Mouse (Mus musculus) midbrain, embryonic 12.5 days (tissue): ENCODE measurements around the gene Sorcs2. TPM values are rescaled to one million over a fixed set of nuclear protein-coding genes. Genes with fewer than 3 reads are reported as not detected.
A peak's percentile ranks its signal among the peaks of the same experiment; 100 is the strongest.

Experiments
- ATAC-seq: fragments of 200-750 bp; cut with Nextera tagmentation; 2 replicates; pipeline ENCODE4 v1.8.0; 2017; ENCODE audit warnings: low read depth, moderate TSS enrichment, moderate library complexity; ENCODE audit not compliant: low FRiP score
- H3K27ac ChIP-seq: fragments of 300-500 bp; sonication (generic); replicated peaks from 2 replicates; pipeline ENCODE4 v1.5.1; 2016; ENCODE audit warnings: mild to moderate bottlenecking
- H3K27me3 ChIP-seq: fragments of 300-500 bp; sonication (generic); 2 replicates; pipeline ENCODE4 v1.6.1; 2016; ENCODE audit warnings: mild to moderate bottlenecking
- H3K36me3 ChIP-seq: fragments of 300-500 bp; sonication (generic); 2 replicates; pipeline ENCODE4 v1.6.1; 2016
- H3K4me1 ChIP-seq: fragments of 300-500 bp; sonication (generic); 2 replicates; pipeline ENCODE4 v1.6.1; 2016
- H3K4me2 ChIP-seq: fragments of 300-500 bp; sonication (generic); replicated peaks from 2 replicates; pipeline ENCODE4 v1.6.1; 2016; ENCODE audit warnings: mild to moderate bottlenecking, moderate library complexity
- H3K4me3 ChIP-seq: fragments of 300-500 bp; sonication (generic); 2 replicates; pipeline ENCODE4 v1.5.1; 2016; ENCODE audit warnings: mild to moderate bottlenecking
- H3K9ac ChIP-seq: fragments of 300-500 bp; sonication (generic); replicated peaks from 2 replicates; pipeline ENCODE4 v1.6.1; 2016; ENCODE audit warnings: mild to moderate bottlenecking, moderate library complexity
- H3K9me3 ChIP-seq: fragments of 300-500 bp; sonication (generic); 2 replicates; pipeline ENCODE4 v1.6.1; 2016; ENCODE audit warnings: mild to moderate bottlenecking
- WGBS: fragments of 180-500 bp; shearing (Covaris S2); methylation state at CpG from one replicate; pipeline ENCODE4 v1.1.7; 2016; 5-methylcytosine and 5-hydroxymethylcytosine counted together
- polyA plus RNA-seq: library from polyadenylated mRNA; unstranded; fragments of >200 nt; fragmentation: Nextera tagmentation; extraction: Ambion mirVana; gene quantifications from 2 replicates; pipeline ENCODE4 v1.2.1, GENCODE M21; 2016

The Sorcs2 gene
- polyA plus RNA-seq, 1 experiment from 2014 or later = 13.2 TPM

- no peaks in the 10 kb centered on the region for H3K9me3 ChIP-seq
- 0 out of 2 replicates have a peak overlapping the region, but pooled peaks have one; percentile 36 for H3K27ac ChIP-seq
- no peak overlapping the region for H3K4me3 ChIP-seq
- peaks cover 11% of the 10 kb centered on the region for H3K4me1 ChIP-seq
- no peaks in the 10 kb centered on the region for H3K36me3 ChIP-seq
- no peak overlapping the region for H3K9ac ChIP-seq
- ATAC-seq = no peak
- no peaks in the 10 kb centered on the region for H3K27me3 ChIP-seq
- WGBS = 59% methylated on average over 10 of the region's 10 CpGs
- H3K4me2 ChIP-seq = no peak overlapping the region
These were observed 112.5 kb downstream of the Sorcs2 start for GRCm38 (mm10) chr5:36285405-36285804.

GRCm38 (mm10) chr5:36279896-36280295 lies 118.0 kb downstream of the Sorcs2 start:
- Histone ChIP-seq H3K9ac (no peak overlapping the region), H3K4me2 (no peak overlapping the region), H3K4me1 (peaks cover 6% of the 10 kb centered on the region; the same call in 1 of the 2 replicates), H3K4me3 (no peak overlapping the region), H3K36me3 (no peaks in the 10 kb centered on the region), H3K9me3 (no peaks in the 10 kb centered on the region), H3K27ac (no peak overlapping the region), H3K27me3 (no peaks in the 10 kb centered on the region)
- WGBS = 79% methylated on average over 12 of the region's 12 CpGs
- no peak for ATAC-seq

GRCm38 (mm10) chr5:36274684-36275394 lies 123.1 kb downstream of the Sorcs2 start:
- H3K27ac ChIP-seq = no peak overlapping the region; the same call in 1 of the 2 replicates
- no peaks in the 10 kb centered on the region for H3K9me3 ChIP-seq
- no peak overlapping the region for H3K4me3 ChIP-seq
- no peaks in the 10 kb centered on the region for H3K27me3 ChIP-seq
- WGBS = 65% methylated on average over 6 of the region's 6 CpGs
- no peak for ATAC-seq
- no peaks in the 10 kb centered on the region for H3K36me3 ChIP-seq
- H3K4me2 ChIP-seq = no peak overlapping the region
- H3K9ac ChIP-seq = no peak overlapping the region
- peaks cover 3% of the 10 kb centered on the region; the same call in 1 of the 2 replicates for H3K4me1 ChIP-seq

GRCm38 (mm10) chr5:36267194-36267769 lies 130.7 kb downstream of the Sorcs2 start:
- Histone ChIP-seq H3K27me3 (no peaks in the 10 kb centered on the region), H3K9me3 (no peaks in the 10 kb centered on the region), H3K27ac (no peak overlapping the region), H3K4me3 (no peak overlapping the region), H3K4me1 (no peaks in the 10 kb centered on the region), H3K9ac (no peak overlapping the region), H3K4me2 (no peak overlapping the region), H3K36me3 (no peaks in the 10 kb centered on the region)
- ATAC-seq = no peak
- 88% methylated on average over 3 of the region's 3 CpGs for WGBS

- no peak overlapping the region for H3K27ac ChIP-seq
- H3K36me3 ChIP-seq = no peaks in the 10 kb centered on the region
- ATAC-seq = no peak
- WGBS = 77% methylated on average over 12 of the region's 12 CpGs
- no peak overlapping the region for H3K4me2 ChIP-seq
- no peak overlapping the region for H3K9ac ChIP-seq
- peaks cover 16% of the 10 kb centered on the region for H3K4me1 ChIP-seq
- H3K4me3 ChIP-seq = no peak overlapping the region
- H3K9me3 ChIP-seq = no peaks in the 10 kb centered on the region
- H3K27me3 ChIP-seq = no peaks in the 10 kb centered on the region
These were observed 137.1 kb downstream of the Sorcs2 start for GRCm38 (mm10) chr5:36260862-36261261.

GRCm38 (mm10) chr5:36259691-36260124 lies 138.2 kb downstream of the Sorcs2 start:
- WGBS = 45% methylated on average over 6 of the region's 6 CpGs
- no peak for ATAC-seq

GRCm38 (mm10) chr5:36258387-36259181 lies 139.4 kb downstream of the Sorcs2 start:
- Histone ChIP-seq H3K27me3 (no peaks in the 10 kb centered on the region), H3K4me2 (no peak overlapping the region), H3K4me1 (peaks cover 16% of the 10 kb centered on the region), H3K9ac (no peak overlapping the region), H3K27ac (no peak overlapping the region), H3K9me3 (no peaks in the 10 kb centered on the region), H3K4me3 (no peak overlapping the region), H3K36me3 (no peaks in the 10 kb centered on the region)
- no peak for ATAC-seq
- WGBS = 84% methylated on average over 12 of the region's 12 CpGs

More at GRCm38 (mm10) chr5:36259691-36260124, 138.2 kb downstream of the Sorcs2 start:
- peak overlapping the region; percentile 49; the same call in 1 of the 2 replicates for H3K27ac ChIP-seq
- H3K9ac ChIP-seq = no peak overlapping the region
- no peak overlapping the region for H3K4me2 ChIP-seq
- H3K9me3 ChIP-seq = no peaks in the 10 kb centered on the region
- no peaks in the 10 kb centered on the region for H3K36me3 ChIP-seq
- H3K27me3 ChIP-seq = no peaks in the 10 kb centered on the region
- no peak overlapping the region for H3K4me3 ChIP-seq
- H3K4me1 ChIP-seq = peaks cover 16% of the 10 kb centered on the region

GRCm38 (mm10) chr5:36257008-36257407 lies 140.9 kb downstream of the Sorcs2 start:
- Histone ChIP-seq H3K9me3 (no peaks in the 10 kb centered on the region), H3K4me2 (no peak overlapping the region), H3K27me3 (no peaks in the 10 kb centered on the region), H3K9ac (no peak overlapping the region), H3K4me3 (no peak overlapping the region), H3K36me3 (no peaks in the 10 kb centered on the region), H3K27ac (no peak overlapping the region), H3K4me1 (peaks cover 16% of the 10 kb centered on the region)
- ATAC-seq = no peak
- 91% methylated on average over 5 of the region's 5 CpGs for WGBS

- Histone ChIP-seq H3K27ac (no peak overlapping the region), H3K9ac (no peak overlapping the region), H3K4me3 (no peak overlapping the region), H3K4me2 (no peak overlapping the region), H3K36me3 (no peaks in the 10 kb centered on the region), H3K4me1 (peaks cover 10% of the 10 kb centered on the region), H3K27me3 (no peaks in the 10 kb centered on the region), H3K9me3 (no peaks in the 10 kb centered on the region)
- 87% methylated on average over 18 of the region's 18 CpGs for WGBS
- no peak for ATAC-seq
These were observed 143.1 kb downstream of the Sorcs2 start for GRCm38 (mm10) chr5:36254642-36255516.

GRCm38 (mm10) chr5:36252746-36253504 lies 145.0 kb downstream of the Sorcs2 start:
- H3K36me3 ChIP-seq = no peaks in the 10 kb centered on the region
- H3K27ac ChIP-seq = no peak overlapping the region
- H3K9me3 ChIP-seq = no peaks in the 10 kb centered on the region
- no peaks in the 10 kb centered on the region for H3K27me3 ChIP-seq
- WGBS = 94% methylated on average over 17 of the region's 17 CpGs
- H3K4me1 ChIP-seq = no peaks in the 10 kb centered on the region
- H3K9ac ChIP-seq = no peak overlapping the region
- no peak overlapping the region for H3K4me3 ChIP-seq
- ATAC-seq = no peak
- no peak overlapping the region for H3K4me2 ChIP-seq

GRCm38 (mm10) chr5:36248022-36248421 lies 149.9 kb downstream of the Sorcs2 start:
- Histone ChIP-seq H3K4me1 (no peaks in the 10 kb centered on the region), H3K27ac (no peak overlapping the region), H3K36me3 (no peaks in the 10 kb centered on the region), H3K27me3 (no peaks in the 10 kb centered on the region), H3K4me3 (no peak overlapping the region), H3K9me3 (no peaks in the 10 kb centered on the region), H3K9ac (no peak overlapping the region), H3K4me2 (no peak overlapping the region)
- 88% methylated on average over 3 of the region's 3 CpGs for WGBS
- no peak for ATAC-seq
